Mouse (Mus musculus): ENCODE measurements around the gene Inha. TPM values are rescaled to one million over a fixed set of nuclear protein-coding genes. Genes with fewer than 3 reads are reported as not detected.

Inha gene
- total RNA-seq (2012; rRNA removed): not detected in 2 replicates
- polyA plus RNA-seq (2012; ENCODE audit: insufficient read depth in 1 of 2, insufficient read length in 2 of 2, low read depth in 1 of 2, low replicate concordance in 2 of 2, missing spikeins in 1 of 2): not detected

DNA sequence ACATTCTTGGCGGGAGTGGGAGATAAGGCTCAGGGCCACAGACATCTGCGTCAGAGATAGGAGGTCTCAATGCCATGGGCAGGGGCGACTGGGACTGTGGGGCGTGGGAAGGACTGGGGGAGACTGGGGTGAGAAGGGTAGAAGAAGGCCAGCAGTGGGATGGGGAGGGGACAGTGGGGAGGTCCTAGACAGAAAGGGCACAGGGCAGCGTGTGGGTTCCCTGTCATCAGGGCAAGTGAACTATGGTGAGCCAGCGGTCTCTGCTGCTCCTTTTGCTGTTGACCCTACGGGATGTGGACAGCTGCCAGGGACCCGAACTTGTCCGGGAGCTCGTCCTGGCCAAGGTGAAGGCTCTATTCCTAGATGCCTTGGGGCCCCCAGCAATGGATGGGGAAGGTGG, at the start of gene Inha:
Gene Inha, plus strand, starts transcription at position 72 of the 400 bp plus-strand sequence.
- H3K79me2 ChIP-seq (ENCODE audit: control insufficient read depth, insufficient read depth, low read length, poor library complexity): no peaks in the 10 kb centered on the region
- TF ChIP-seq ELF1 (IDR thresholded peaks at IDR 0.05; ENCODE audit: low read depth, low read length) (no peak), RAD21 (IDR thresholded peaks at IDR 0.05; ENCODE audit: low read depth, low read length) (no peak), TBP (IDR thresholded peaks at IDR 0.05; ENCODE audit: low read depth, low read length) (no peak), MYC (IDR thresholded peaks at IDR 0.05; ENCODE audit: low read depth, low read length) (no peak), ZKSCAN1 (IDR thresholded peaks at IDR 0.05; ENCODE audit: low read depth, low read length) (no peak), UBTF (IDR thresholded peaks at IDR 0.05; ENCODE audit: borderline replicate concordance, insufficient read depth, low read depth, low read length) (no peak), MYB (IDR thresholded peaks at IDR 0.05; ENCODE audit: low read depth, low read length) (no peak), MEF2A (IDR thresholded peaks at IDR 0.05; ENCODE audit: extremely low read depth, insufficient replicate concordance, low read depth, low read length, poor library complexity, severe bottlenecking) (no peak), RCOR1 (IDR thresholded peaks at IDR 0.05; ENCODE audit: low read depth, low read length) (no peak), SIN3A (IDR thresholded peaks at IDR 0.05; ENCODE audit: low read length) (no peak)
- no peaks in the 10 kb centered on the region for H3K9me3 ChIP-seq (replicated peaks; ENCODE audit: insufficient read depth, low read length)
- no peaks in the 10 kb centered on the region for H3K36me3 ChIP-seq (ENCODE audit: control insufficient read depth in 1 of 2, insufficient read depth in 2 of 2, low read length in 2 of 2)
- H3K27ac ChIP-seq (ENCODE audit: control insufficient read depth, low read depth, low read length): no peak within 1 kb of the TSS
- H3K4me1 ChIP-seq (ENCODE audit: control insufficient read depth in 1 of 2, insufficient read depth in 2 of 2, low read length in 2 of 2): no peaks in the 10 kb centered on the region
- no peaks in the 10 kb centered on the region for H3K27me3 ChIP-seq (ENCODE audit: control insufficient read depth in 1 of 2, insufficient read depth in 2 of 2, low read length in 2 of 2)
- no peak within 1 kb of the TSS for H3K9ac ChIP-seq (ENCODE audit: control insufficient read depth, low read depth, low read length, poor library complexity, severe bottlenecking)
- no peak for DNase-seq (ENCODE audit: low read depth, low spot score)
- no peak within 1 kb of the TSS for H3K4me3 ChIP-seq (ENCODE audit: control insufficient read depth in 1 of 2, insufficient read depth in 1 of 2, low read depth in 2 of 2, low read length in 2 of 2)

DNA sequence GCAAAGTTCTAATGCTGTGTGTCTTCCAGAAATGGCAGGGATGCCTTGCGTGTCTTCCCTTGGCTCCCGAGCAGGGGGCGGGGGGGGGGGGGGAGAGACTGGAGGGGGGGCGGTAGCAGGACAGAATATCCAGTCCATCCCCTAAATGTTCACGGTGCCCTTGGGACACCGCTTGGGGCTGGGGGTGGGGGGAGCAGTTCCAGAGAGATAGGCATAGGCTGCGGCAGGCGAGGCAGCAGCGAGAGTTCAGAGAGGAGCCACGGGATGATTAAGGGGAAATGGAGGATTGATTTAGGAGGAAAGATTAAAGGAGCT, 49.2 kb upstream of the Inha start:
- Histone ChIP-seq H3K27me3 (ENCODE audit: control insufficient read depth in 1 of 2, insufficient read depth in 2 of 2, low read length in 2 of 2) (peaks cover under 1 to 3% of the 10 kb centered on the region in 2 experiments; a peak in 2 of 4 replicates), H3K79me2 (ENCODE audit: control insufficient read depth, insufficient read depth, low read length, poor library complexity) (no peaks in the 10 kb centered on the region), H3K4me1 (ENCODE audit: control insufficient read depth in 1 of 2, insufficient read depth in 2 of 2, low read length in 2 of 2) (peaks cover 0 to 5% of the 10 kb centered on the region in 2 experiments; a peak in 2 of 4 replicates), H3K36me3 (ENCODE audit: control insufficient read depth in 1 of 2, insufficient read depth in 2 of 2, low read length in 2 of 2) (no peaks in the 10 kb centered on the region), H3K9me3 (replicated peaks; ENCODE audit: insufficient read depth, low read length) (no peaks in the 10 kb centered on the region), H3K4me3 (ENCODE audit: control insufficient read depth in 1 of 2, insufficient read depth in 1 of 2, low read depth in 2 of 2, low read length in 2 of 2) (no peak overlapping the region), H3K27ac (ENCODE audit: control insufficient read depth, low read depth, low read length) (no peak overlapping the region), H3K9ac (ENCODE audit: control insufficient read depth, low read depth, low read length, poor library complexity, severe bottlenecking) (no peak overlapping the region)
- TF ChIP-seq BHLHE40 (IDR thresholded peaks at IDR 0.05; ENCODE audit: borderline replicate concordance, low read depth, low read length) (no peak), CTCF (IDR thresholded peaks at IDR 0.05 in 2 of 3, conservative IDR thresholded peaks at IDR 0.05 in 1 of 3; ENCODE audit: control insufficient read depth in 1 of 3, insufficient read depth in 1 of 3, low read depth in 2 of 3, low read length in 3 of 3, poor library complexity in 1 of 3, severe bottlenecking in 1 of 3) (no peak), NELFE (IDR thresholded peaks at IDR 0.05; ENCODE audit: low read depth, low read length) (no peak), POLR2A (IDR thresholded peaks at IDR 0.05; ENCODE audit: control insufficient read depth in 1 of 2, insufficient read depth in 1 of 2, low read depth in 1 of 2, low read length in 2 of 2, poor library complexity in 1 of 2) (no peak), UBTF (IDR thresholded peaks at IDR 0.05; ENCODE audit: borderline replicate concordance, insufficient read depth, low read depth, low read length) (no peak), JUND (IDR thresholded peaks at IDR 0.05; ENCODE audit: low read depth, low read length) (no peak), TCF12 (IDR thresholded peaks at IDR 0.05; ENCODE audit: low read depth, low read length) (no peak), TAL1 (IDR thresholded peaks at IDR 0.05; ENCODE audit: low read length) (no peak)
- no peak for DNase-seq (ENCODE audit: low read depth, low spot score)
